Mouse (Mus musculus) layer of hippocampus, adult 8-10 months (tissue): ENCODE data around the gene Gsk3a. TPM values are rescaled to one million over a fixed set of nuclear protein-coding genes. Genes with fewer than 3 reads are reported as not detected.

Experiments
- DNase-seq, 2 experiments: peaks; one replicate each; pipeline ENCODE4 v3.0.0; 2022; ENCODE audit warnings: low spot score in 2 of 2
- total RNA-seq, 4 experiments: library from RNA; stranded (reverse); gene quantifications; 2 replicates each; pipeline ENCODE4 v1.2.4; 2022

The Gsk3a gene
- total RNA-seq, 4 experiments from 2014 or later: 198 to 216 (median 204) TPM

DNA sequence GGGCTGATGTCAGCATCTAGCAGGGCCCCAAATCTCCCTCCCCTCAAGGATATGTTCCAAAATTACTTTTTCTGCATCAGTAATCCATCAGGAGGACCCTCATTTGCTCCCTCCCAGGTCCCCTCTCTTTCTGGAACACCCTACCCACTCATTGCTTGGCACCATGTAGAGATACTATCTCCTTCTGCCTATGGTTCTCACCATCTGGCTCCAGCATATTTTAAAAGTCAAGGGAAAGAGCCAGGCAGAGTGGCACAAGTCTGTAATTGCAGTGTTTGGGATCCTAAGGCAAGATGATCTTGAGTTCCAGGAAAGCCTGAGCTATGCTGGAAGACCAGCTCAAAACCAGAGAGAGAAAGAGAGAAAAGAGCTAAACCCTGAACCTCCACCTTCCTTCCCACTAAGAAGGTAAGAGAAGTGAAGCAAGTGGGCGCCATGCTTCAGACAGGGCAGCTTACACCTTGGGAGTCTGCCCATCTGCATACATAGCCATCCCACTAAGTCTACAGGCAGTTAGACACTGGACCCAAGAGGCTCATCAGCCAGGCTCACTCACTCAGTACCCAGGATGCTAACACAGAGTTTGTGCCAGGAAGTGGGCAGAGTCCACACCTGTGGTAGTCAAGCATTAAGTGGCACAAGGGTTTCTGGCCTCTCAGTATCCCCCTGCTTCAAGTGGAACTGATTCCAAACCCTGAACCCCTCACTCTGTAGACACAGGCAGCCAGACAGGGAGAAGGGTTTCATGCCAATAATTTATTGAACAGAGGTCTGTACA lies 9.9 kb downstream of the Gsk3a start:
- no peak for DNase-seq

DNA sequence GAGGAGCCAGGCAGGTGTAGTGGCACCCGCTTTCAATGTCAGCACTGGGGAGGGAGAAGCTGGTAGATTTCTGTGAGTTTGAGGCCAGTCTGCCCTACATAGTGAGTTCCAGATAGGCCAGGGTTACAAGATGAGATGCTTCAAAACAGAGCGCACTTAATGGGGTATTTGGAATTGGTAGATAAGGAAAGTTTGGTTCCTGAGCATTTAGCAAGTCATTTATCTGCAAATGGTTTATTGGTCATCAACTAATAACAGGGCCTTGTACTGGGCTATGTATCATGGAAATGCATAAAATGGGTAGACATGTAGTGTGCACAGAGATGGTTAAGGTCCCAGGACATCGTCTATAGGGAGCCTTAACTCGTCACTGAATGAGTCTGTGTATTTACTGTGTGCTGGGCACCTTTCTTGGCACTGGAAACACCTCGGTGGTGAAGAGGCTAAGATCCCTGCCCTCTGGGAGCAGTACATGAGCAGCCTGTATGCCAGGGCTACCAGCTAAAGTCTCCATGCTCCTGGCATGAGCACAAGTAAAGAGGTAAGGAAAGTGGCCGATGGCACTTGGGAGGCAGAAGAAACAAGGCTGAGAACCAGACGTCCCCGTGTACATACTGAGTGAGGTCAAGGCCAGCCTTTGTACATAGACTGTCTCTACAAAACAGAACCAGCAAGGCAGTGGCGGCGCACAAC lies 15.2 kb downstream of the Gsk3a start:
- DNase-seq: no peak

DNA sequence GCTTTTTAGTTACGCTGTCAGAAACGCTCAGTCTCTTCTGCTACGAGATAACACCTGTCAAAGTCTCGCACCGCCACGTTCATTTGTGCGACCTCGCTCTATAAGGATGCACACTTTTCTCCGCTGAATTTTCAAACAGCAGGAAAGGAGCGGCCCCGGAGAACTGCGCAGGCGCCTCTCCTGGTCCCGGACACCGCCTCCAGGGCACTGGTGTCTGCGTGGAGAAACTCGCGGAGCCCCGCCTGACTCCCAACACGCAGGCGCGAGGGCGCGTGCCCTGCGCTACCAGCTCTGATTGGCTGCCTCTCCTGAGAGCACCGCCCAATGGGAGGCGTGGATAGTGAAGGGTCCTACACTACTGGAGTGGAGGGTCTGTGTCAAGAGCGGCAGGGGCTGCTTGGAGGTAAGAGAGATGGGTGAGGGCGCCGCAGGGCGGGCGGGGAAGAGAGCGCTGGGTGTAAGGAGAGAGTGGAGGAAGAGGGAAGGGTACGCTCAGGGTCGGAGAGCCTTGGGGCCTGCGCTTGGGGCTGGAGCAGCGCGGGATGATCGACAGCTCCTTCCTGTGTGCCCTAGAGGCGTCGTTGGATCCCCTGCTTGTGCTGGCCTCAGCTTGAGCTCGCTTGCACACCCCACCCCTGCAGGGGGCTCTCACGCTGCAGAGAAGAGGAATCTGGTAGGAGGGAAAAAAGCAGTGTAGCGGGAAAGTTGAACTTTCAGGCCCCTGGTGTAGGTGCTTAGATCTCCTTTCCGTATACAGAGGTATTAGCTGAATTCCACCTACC lies 16.4 kb downstream of the Gsk3a start, which contains the start of gene Zfp526:
TSS of gene Zfp526 (plus strand) at position 324 of the 782 bp plus-strand sequence.
- peak; percentile 97 for DNase-seq

GRCm38 (mm10) chr7:25220457-25221101 lies 17.1 kb downstream of the Gsk3a start, which contains the start of gene Dedd2:
Gene Dedd2 (minus strand): TSS chr7:25220615.
- no peak for DNase-seq

- peak; percentile 94 for DNase-seq
Measured at GRCm38 (mm10) chr7:25219756-25220456, 17.7 kb downstream of the Gsk3a start.

GRCm38 (mm10) chr7:25219416-25219750 lies 18.3 kb downstream of the Gsk3a start:
- peak in 1 of 2 experiments; percentile 49 for DNase-seq

- DNase-seq: no peak
Measured at GRCm38 (mm10) chr7:25218705-25219415, 18.8 kb downstream of the Gsk3a start.

GRCm38 (mm10) chr7:25217653-25218395 lies 19.8 kb downstream of the Gsk3a start:
- DNase-seq: no peak

GRCm38 (mm10) chr7:25214172-25214571 lies 23.5 kb downstream of the Gsk3a start:
- DNase-seq: no peak

DNA sequence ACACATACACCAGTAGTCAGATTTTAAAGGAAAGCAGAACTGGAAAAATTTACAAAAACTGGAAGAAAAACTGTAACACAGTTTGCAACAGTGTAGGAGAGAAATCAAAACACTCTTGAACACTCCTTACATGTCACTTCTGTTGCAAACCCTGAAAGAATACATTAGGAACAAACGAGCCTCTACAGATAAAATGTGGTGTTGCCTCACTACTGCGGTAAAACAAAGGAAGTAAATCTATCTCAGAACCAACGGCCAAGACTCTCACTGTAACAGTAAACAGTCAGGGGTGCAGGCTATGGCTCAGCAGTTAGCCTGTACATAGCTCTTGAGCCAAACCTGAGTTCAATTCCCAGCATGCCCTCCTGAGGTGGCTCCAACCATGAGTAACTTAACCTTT lies 24.6 kb downstream of the Gsk3a start:
- no peak for DNase-seq

GRCm38 (mm10) chr7:25210482-25210881 lies 27.2 kb downstream of the Gsk3a start:
- no peak for DNase-seq

DNA sequence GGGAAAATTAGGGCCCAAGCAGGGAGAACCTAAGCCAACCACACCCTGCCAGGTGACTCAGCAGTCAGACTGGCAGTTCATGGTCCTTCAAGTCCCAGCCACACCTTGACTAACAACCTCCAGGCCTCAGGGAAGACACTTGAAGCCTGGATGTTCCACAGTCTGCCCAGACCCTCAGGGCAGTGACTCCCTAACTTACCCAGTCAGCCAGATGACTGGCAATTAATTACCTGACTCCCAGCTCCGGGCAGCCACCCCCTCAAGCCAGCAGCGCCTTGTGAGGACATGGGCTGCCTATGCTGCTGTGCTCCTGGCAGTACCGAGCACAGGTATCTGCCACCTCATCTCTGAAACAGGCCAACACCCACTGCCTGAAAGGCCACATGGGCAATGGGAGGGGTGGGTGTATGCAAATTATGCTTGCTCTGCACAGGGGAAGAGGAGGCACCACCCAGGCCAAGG lies 28.5 kb downstream of the Gsk3a start:
- no peak for DNase-seq

- no peak for DNase-seq
Measured at GRCm38 (mm10) chr7:25206094-25206830, 31.4 kb downstream of the Gsk3a start.

- DNase-seq: no peak
Measured at GRCm38 (mm10) chr7:25205355-25206093, 32.1 kb downstream of the Gsk3a start.

DNA sequence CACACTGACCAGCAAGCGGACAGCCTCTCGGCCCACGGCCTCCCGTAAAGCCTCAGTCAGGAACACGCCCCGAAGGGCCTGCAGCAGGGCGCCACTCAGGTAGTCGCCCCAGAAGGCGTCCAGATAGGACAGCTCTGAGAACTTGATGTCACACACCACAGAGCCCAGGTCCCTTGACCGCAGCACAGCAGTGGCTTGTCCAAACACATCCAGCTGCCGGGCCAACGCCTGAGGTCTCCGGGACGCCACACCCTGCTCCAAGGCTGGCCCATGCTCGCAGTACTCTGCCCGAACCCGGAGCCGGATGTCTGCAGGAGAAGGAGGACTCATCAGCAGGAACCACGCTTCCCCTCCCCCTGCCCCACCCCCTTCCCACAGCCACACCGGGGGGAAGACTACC lies 34.0 kb downstream of the Gsk3a start:
- no peak for DNase-seq

DNA sequence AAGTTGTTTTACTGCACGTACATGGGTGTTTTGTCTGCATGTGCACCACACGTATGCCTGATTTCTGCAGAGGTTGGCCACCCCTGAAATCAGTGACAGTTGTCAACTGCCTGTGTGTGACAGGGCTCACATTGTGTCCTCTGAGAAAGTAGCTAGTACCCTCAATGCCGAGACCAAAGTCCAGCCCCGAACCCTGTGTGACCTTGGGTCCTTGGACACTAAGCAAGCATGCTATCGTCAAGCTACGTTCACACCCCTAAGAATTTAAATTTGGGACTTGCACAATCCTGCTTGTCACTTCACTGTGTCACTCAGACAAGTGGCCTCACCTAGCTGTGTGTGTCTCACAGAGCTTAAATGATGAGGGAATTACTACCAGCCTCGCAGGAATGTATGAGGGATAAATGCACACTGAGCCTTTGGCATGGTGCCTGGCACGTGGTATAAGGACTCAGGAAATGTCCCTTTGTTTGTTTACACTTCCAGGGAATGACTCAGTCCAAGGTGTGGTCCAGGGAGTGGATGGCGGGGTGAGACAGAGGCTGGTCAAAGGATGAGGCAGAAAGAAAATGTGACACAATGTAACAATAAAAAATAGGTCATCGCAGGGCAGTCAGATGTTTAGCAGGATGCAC lies 40.1 kb downstream of the Gsk3a start:
- no peak for DNase-seq

DNA sequence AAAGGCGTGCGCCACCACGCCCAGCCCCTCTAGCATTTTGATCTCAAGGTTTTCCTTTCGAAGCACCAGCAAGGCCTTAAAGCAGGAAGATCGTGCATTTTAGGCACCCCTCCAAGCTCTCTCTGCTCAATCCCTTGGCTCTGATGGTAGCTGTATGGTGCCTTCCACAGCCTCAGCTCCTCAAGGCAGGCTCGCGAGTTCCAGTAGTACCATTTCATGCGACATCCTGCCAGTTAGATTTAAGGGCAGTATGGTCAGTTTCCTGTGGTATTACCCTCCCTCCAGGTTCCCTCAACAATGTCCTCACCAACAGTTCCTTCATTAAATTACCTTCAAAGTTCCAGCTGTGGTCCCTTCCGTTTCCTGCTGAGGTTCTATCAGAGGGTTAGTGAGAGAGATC lies 41.5 kb downstream of the Gsk3a start:
- DNase-seq: no peak
